Mouse (Mus musculus) midbrain, postnatal 0 days (tissue): ENCODE measurements around the gene Fam189a1. TPM values are rescaled to one million over a fixed set of nuclear protein-coding genes. Genes with fewer than 3 reads are reported as not detected.

Source experiments
- ATAC-seq: fragments of 200-750 bp; cut with Nextera tagmentation; 2 replicates; pipeline ENCODE4 v1.8.0; 2017; ENCODE audit warnings: moderate number of reproducible peaks, mild to moderate bottlenecking, moderate TSS enrichment, moderate library complexity; ENCODE audit not compliant: low FRiP score
- DNase-seq: peaks from one replicate; pipeline ENCODE4 v3.0.0-alpha.2; 2015; ENCODE audit warnings: low spot score
- H3K27ac ChIP-seq: fragments of 300-500 bp; sonication (generic); 2 replicates; pipeline ENCODE4 v1.5.1; 2014; ENCODE audit warnings: low read depth, mild to moderate bottlenecking, low read length, mixed read lengths
- H3K27me3 ChIP-seq: fragments of 300-500 bp; sonication (generic); 2 replicates; pipeline ENCODE4 v1.6.1; 2014; ENCODE audit warnings: low read length, control low read depth, mixed read lengths; ENCODE audit not compliant: insufficient read depth
- H3K36me3 ChIP-seq: fragments of 300-500 bp; sonication (generic); 2 replicates; pipeline ENCODE4 v1.6.1; 2014; ENCODE audit warnings: low read length, control low read depth, mixed read lengths; ENCODE audit not compliant: insufficient read depth
- H3K4me1 ChIP-seq: fragments of 300-500 bp; sonication (generic); 2 replicates; pipeline ENCODE4 v1.6.1; 2014; ENCODE audit warnings: mild to moderate bottlenecking, control low read depth, antibody characterized with exemption, low read length, mixed read lengths; ENCODE audit not compliant: insufficient read depth
- H3K4me2 ChIP-seq: fragments of 300-500 bp; sonication (generic); 2 replicates; pipeline ENCODE4 v1.6.1; 2014; ENCODE audit warnings: low read depth, mild to moderate bottlenecking, low read length, mixed read lengths; ENCODE audit not compliant: poor library complexity, severe bottlenecking
- H3K4me3 ChIP-seq: fragments of 300-500 bp; sonication (generic); 2 replicates; pipeline ENCODE4 v1.5.1; 2014; ENCODE audit warnings: low read depth, mild to moderate bottlenecking, low read length, moderate library complexity
- H3K9ac ChIP-seq: fragments of 300-500 bp; sonication (generic); replicated peaks from 2 replicates; pipeline ENCODE4 v1.6.1; 2014; ENCODE audit warnings: mild to moderate bottlenecking, low read length, moderate library complexity, mixed read lengths; ENCODE audit not compliant: poor library complexity, severe bottlenecking
- H3K9me3 ChIP-seq: fragments of 300-500 bp; sonication (generic); 2 replicates; pipeline ENCODE4 v1.6.1; 2016; ENCODE audit warnings: low read length, control low read depth
- CTCF ChIP-seq: IDR thresholded peaks from 2 replicates; pipeline ENCODE4 v1.5.1; 2016; ENCODE audit warnings: antibody characterized with exemption, mild to moderate bottlenecking
- WGBS: fragments of 180-500 bp; shearing (Covaris S2); extraction: QIAGEN DNeasy Blood & Tissue Kit; methylation state at CpG from one replicate; pipeline ENCODE4 v1.1.7; 2014; 5-methylcytosine and 5-hydroxymethylcytosine counted together
- polyA plus RNA-seq: library from polyadenylated mRNA; unstranded; fragments of >200 nt; fragmentation: Nextera tagmentation; extraction: Ambion mirVana; gene quantifications from 2 replicates; pipeline ENCODE4 v1.2.1, GENCODE M21; 2015
- total RNA-seq: library from RNA; depleted of rRNA; stranded (reverse); fragments of >200 nt; gene quantifications from 2 replicates; pipeline ENCODE4 v1.2.3, GENCODE M21; 2014

The Fam189a1 gene
- total and polyA plus RNA-seq, 2 experiments from 2014 or later, result 12.8 to 19.7 TPM

GRCm38 (mm10) chr7:65064096-65064495 lies 92.3 kb downstream of the Fam189a1 start:
- 30% methylated on average over 3 of the region's 3 CpGs for WGBS
- TF ChIP-seq CTCF, result no peak
- DNase-seq, result no peak

GRCm38 (mm10) chr7:65060163-65060799 lies 96.1 kb downstream of the Fam189a1 start:
- WGBS, result 71% methylated on average over 7 of the region's 7 CpGs
- Histone ChIP-seq H3K4me2 (no peak overlapping the region), H3K4me1 (no peaks in the 10 kb centered on the region), H3K9me3 (no peaks in the 10 kb centered on the region), H3K4me3 (no peak overlapping the region), H3K36me3 (no peaks in the 10 kb centered on the region), H3K27ac (no peak overlapping the region), H3K27me3 (no peaks in the 10 kb centered on the region), H3K9ac (no peak overlapping the region)
- DNase-seq (peak; percentile 27), ATAC-seq (no peak)
- no peak for TF ChIP-seq CTCF

More at GRCm38 (mm10) chr7:65064096-65064495, 92.3 kb downstream of the Fam189a1 start:
- H3K36me3 ChIP-seq, result no peaks in the 10 kb centered on the region
- no peak for ATAC-seq
- H3K4me3 ChIP-seq, result no peak overlapping the region
- no peaks in the 10 kb centered on the region for H3K9me3 ChIP-seq
- no peak overlapping the region for H3K9ac ChIP-seq
- no peaks in the 10 kb centered on the region for H3K27me3 ChIP-seq
- no peaks in the 10 kb centered on the region for H3K4me1 ChIP-seq
- no peak overlapping the region for H3K27ac ChIP-seq
- no peak overlapping the region for H3K4me2 ChIP-seq

- Histone ChIP-seq H3K4me1 (no peaks in the 10 kb centered on the region), H3K9me3 (no peaks in the 10 kb centered on the region), H3K9ac (no peak overlapping the region), H3K4me3 (no peak overlapping the region), H3K27me3 (no peaks in the 10 kb centered on the region), H3K27ac (no peak overlapping the region), H3K4me2 (no peak overlapping the region), H3K36me3 (no peaks in the 10 kb centered on the region)
- DNase-seq, result peak; percentile 32
- TF ChIP-seq CTCF, result no peak
- no peak for ATAC-seq
- 43% methylated on average over 6 of the region's 6 CpGs for WGBS
Measured at GRCm38 (mm10) chr7:65056864-65057263, 99.5 kb downstream of the Fam189a1 start.

GRCm38 (mm10) chr7:65051986-65052385 lies 104.4 kb downstream of the Fam189a1 start:
- no peak overlapping the region for H3K9ac ChIP-seq
- no peak overlapping the region for H3K4me3 ChIP-seq
- no peak overlapping the region for H3K4me2 ChIP-seq
- DNase-seq, result no peak
- H3K27me3 ChIP-seq, result no peaks in the 10 kb centered on the region
- no peaks in the 10 kb centered on the region for H3K36me3 ChIP-seq
- H3K4me1 ChIP-seq, result no peaks in the 10 kb centered on the region
- TF ChIP-seq CTCF, result no peak
- no peak overlapping the region for H3K27ac ChIP-seq
- WGBS, result 83% methylated on average over 1 of the region's 1 CpGs
- ATAC-seq, result no peak
- H3K9me3 ChIP-seq, result no peaks in the 10 kb centered on the region

GRCm38 (mm10) chr7:65049236-65049954 lies 107.0 kb downstream of the Fam189a1 start:
- H3K4me3 ChIP-seq, result no peak overlapping the region
- no peaks in the 10 kb centered on the region for H3K9me3 ChIP-seq
- no peaks in the 10 kb centered on the region for H3K36me3 ChIP-seq
- no peak overlapping the region for H3K27ac ChIP-seq
- no peaks in the 10 kb centered on the region for H3K27me3 ChIP-seq
- TF ChIP-seq CTCF, result no peak
- 89% methylated on average over 18 of the region's 18 CpGs for WGBS
- no peak for ATAC-seq
- H3K4me2 ChIP-seq, result no peak overlapping the region
- H3K4me1 ChIP-seq, result no peaks in the 10 kb centered on the region
- DNase-seq, result no peak
- no peak overlapping the region for H3K9ac ChIP-seq

GRCm38 (mm10) chr7:65047700-65048099 lies 108.7 kb downstream of the Fam189a1 start:
- TF ChIP-seq CTCF, result no peak
- ATAC-seq (no peak), DNase-seq (no peak)
- no peak overlapping the region for H3K9ac ChIP-seq
- no peaks in the 10 kb centered on the region for H3K27me3 ChIP-seq
- H3K4me2 ChIP-seq, result no peak overlapping the region
- H3K9me3 ChIP-seq, result no peaks in the 10 kb centered on the region
- H3K27ac ChIP-seq, result no peak overlapping the region
- no peaks in the 10 kb centered on the region for H3K4me1 ChIP-seq
- H3K4me3 ChIP-seq, result no peak overlapping the region
- 78% methylated on average over 5 of the region's 5 CpGs for WGBS
- no peaks in the 10 kb centered on the region for H3K36me3 ChIP-seq
